Mouse (Mus musculus) heart, adult 9 months (tissue): ENCODE results near the gene Abhd13.

Experiments used
- DNase-seq, 2 experiments: peaks; one replicate each; pipeline ENCODE4 v3.0.0; 2022; ENCODE audit warnings: low spot score in 2 of 2

Gene Abhd13

GRCm38 (mm10) chr8:9977573-9978314 lies at the start of gene Abhd13, which contains the start of gene Lig4:
Gene Abhd13, plus strand, starts transcription at chr8:9977707.
Gene Lig4, minus strand, starts transcription at chr8:9977686.
- peak; percentile 96 to 98 for DNase-seq

DNA sequence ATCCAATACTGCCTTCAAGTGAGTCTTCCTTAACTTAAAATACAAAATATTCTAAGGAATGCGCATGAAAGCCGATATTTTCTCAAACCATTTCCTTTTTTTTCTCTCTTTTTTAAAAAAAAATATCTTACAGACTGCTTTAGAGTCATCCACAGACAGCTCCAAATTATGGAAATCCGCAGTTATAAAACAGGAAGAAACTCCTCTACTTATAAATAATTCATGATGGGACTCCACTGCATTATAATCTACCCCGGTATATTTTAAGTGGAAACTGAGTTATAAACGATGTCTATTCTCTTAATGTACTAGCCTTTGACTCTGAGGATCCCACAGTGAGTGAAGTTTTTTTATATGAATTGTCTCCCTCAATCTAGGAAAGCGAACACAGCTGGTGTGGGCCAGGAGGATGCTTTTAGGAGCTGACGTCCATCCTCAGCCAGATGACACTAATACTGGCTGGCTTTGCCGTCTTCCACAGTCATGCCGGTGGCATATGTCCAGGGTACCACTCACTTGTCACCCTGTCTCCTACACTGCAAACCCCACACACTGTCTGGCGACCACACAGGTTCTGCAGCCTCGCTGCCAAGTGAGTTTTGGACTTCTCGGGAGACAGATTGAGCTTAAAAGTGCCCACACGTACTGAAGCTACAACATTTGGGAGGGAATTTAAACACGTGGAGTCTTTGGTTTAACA lies 47.6 kb upstream of the Abhd13 start:
- no peak for DNase-seq

DNA sequence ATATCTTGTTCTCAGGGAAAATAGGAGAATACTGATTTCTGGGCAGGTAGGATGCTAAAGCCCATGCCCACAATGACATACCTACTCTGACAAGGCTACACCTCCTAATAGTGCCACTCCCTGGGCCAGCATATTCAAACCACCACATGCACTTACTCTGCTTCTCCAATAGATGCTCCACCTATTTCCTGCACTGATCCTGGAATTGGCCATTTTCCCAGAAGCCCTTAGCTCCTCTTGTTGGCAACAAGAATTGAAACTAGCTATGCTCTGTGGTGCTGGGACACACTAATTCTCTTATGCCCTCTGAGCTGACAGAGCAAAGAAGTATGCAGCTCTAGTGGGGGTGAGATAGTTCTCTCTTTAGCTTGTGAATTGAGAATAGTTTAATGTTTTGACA lies 44.8 kb upstream of the Abhd13 start:
- DNase-seq, result no peak

- peak; percentile 3 to 10 for DNase-seq
Measured at GRCm38 (mm10) chr8:9934891-9935565, 42.5 kb upstream of the Abhd13 start.

GRCm38 (mm10) chr8:9935574-9935973 lies 41.9 kb upstream of the Abhd13 start:
- DNase-seq, result no peak

GRCm38 (mm10) chr8:9949134-9949890 lies 28.2 kb upstream of the Abhd13 start:
- DNase-seq, result no peak

GRCm38 (mm10) chr8:9958338-9958737 lies 19.2 kb upstream of the Abhd13 start:
- no peak for DNase-seq

- no peak for DNase-seq
Measured at GRCm38 (mm10) chr8:9959919-9960318, 17.6 kb upstream of the Abhd13 start.

DNA sequence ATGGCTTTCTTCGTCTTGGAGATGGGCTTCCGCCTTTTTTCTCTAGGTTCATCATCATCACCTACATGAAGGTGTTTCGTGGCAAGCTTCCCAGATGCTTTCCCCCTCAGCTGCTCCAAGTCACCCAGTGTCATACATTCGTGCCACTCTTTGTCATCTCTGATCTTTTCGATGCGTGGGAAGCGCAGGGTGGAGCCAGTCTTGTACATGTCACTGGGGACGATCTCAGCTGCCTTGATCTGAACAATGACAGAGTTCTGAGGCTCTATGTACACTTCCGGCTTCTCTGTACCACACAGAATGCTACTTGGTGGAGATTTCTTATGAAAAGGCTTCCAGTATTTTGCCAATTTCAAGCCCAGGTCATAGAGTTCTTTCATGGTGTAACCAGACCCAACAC lies 5.6 kb upstream of the Abhd13 start:
- DNase-seq, result no peak

DNA sequence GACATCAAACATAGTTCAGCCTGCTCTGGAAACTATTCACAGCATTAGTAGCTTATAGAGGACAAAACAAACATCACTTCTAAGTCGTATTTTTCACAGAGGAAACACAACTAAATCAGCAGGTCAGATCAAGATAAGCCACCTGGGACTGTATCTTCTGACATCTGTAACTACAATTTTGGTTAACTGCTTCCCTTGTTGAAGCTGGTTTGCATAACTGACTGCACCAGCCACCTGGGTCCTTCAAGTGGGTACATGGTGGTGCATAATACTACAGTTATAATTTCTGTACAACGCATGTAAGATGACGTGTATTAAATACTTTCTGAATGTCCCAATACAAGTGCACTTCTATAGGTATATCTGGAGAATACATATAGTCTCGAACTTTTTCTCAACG lies 2.2 kb upstream of the Abhd13 start:
- no peak for DNase-seq

GRCm38 (mm10) chr8:9975898-9976611 lies 1.5 kb upstream of the Abhd13 start:
- DNase-seq, result peak; percentile 99

DNA sequence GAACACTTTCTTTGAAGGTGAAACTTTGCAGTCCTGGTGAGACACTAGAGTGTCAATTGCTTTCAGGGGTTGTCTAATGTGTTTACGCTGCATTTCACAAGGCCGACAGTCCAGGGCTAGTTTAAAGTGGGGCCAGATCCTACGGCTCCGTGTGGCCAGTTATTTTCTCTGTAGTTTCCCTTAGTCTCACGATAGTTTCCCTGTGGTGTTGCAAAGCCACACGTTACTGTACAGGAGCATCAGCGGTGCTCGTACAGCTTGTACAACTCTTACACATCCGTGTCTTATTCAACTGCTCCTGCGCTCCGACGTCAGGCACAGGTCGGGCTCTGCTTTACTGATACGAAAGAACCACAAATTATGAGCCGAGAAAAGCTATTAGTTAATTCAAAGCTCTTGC lies 491 bp upstream of the Abhd13 start:
- peak in 1 of 2 experiments; percentile 3 for DNase-seq

GRCm38 (mm10) chr8:9978475-9979230 lies 1.1 kb downstream of the Abhd13 start:
- DNase-seq, result peak in 1 of 2 experiments; percentile 10

DNA sequence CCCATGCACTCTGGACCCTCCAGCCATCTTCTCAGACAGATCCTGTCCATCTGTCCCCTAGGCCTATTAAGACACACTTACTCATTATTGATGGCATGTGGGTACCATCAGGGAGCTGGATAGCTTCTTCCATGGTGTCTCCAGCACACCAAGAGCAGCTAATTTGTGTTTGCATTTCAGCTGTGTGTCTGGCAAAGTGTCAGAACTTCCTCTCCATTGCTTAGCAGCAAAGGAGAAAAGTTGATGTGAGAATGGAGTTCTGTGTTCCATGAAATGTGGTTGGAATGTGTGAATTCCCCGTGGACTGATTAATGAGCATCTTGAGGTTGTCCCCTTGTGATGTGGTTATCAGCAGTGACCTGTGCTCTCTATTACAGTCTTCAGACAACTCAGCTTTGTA lies 2.2 kb downstream of the Abhd13 start:
- no peak for DNase-seq

DNA sequence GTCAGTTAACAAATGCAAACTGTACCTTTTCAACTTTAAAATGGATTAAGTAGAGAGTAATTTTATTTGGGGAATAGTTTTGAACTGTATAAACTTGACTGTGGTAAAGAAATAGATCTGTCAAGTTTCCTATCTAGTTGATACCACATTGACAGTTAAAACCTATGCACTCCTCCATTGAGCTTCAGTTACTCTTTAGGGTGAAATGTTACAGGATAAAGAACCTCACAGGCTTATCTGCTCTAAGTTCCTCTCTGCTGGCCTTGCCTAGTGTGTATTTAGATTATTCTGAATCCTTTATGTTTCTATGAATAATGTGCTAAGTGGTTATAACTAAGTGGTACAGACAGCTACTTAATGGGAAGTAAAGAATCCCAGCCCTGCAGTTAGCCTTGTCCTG lies 2.7 kb downstream of the Abhd13 start:
- no peak for DNase-seq

DNA sequence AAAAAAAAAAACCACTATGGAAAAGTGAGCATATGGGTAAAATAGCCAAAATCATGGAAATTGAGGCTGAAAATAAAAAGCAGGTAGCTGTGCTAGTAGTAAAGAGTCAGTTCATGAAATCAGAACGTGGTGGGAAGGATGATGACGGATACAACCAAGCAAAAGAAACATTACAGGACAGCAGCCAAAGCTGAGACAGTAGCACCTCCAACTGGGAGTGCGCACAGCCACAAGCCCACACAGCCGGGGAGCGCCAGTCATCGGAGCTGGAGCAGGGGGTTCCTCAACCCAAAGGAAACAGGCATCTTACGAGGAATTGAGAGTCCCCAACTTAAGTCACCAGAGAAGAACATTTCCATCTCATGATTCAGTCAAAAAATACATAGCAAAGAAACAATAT lies 26.6 kb downstream of the Abhd13 start:
- no peak for DNase-seq

- DNase-seq, result peak; percentile 30 to 33
Measured at GRCm38 (mm10) chr8:10006156-10006985, 28.9 kb downstream of the Abhd13 start, which contains the start of gene Tnfsf13b. Gene Tnfsf13b, plus strand, starts transcription at chr8:10006467.

DNA sequence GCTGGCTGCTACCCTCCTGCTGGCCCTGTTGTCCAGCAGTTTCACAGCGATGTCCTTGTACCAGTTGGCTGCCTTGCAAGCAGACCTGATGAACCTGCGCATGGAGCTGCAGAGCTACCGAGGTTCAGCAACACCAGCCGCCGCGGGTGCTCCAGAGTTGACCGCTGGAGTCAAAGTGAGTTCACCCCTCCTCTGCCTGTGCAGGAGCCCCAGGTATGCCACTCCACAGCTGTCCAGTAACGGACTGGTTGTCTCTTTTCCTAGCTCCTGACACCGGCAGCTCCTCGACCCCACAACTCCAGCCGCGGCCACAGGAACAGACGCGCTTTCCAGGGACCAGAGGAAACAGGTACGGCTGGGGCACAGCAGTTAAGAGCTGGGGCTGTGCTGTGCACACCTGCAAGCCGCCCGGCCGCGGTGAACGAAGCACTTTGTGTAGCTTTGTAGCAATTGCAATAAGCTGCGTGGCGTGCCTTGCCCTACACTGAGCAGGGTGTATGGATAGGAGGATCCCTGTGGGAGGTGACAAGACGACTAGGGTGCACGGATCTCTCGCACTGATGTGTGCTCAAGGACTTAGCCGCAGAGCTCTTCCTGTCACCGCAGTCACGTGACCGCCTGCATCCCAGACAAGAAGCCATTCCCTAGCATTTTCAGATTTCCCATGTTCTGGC lies 29.6 kb downstream of the Abhd13 start:
- peak in 1 of 2 experiments; percentile 3 for DNase-seq

GRCm38 (mm10) chr8:10007660-10008028 lies 30.1 kb downstream of the Abhd13 start:
- no peak for DNase-seq
